Mouse (Mus musculus) megakaryocyte, embryonic 14.5 days (primary cell): Measurements from ENCODE around the gene Gm16503.

Experiments
- FLI1 ChIP-seq: IDR thresholded peaks from 2 replicates; pipeline ENCODE4 v1.6.1; 2012; ENCODE audit warnings: low read length, inconsistent platforms, mixed read lengths
- GATA1 ChIP-seq: IDR thresholded peaks from 3 replicates; pipeline ENCODE4 v1.6.1; 2012; ENCODE audit warnings: mixed read lengths, low read length, inconsistent platforms, borderline replicate concordance

DNA sequence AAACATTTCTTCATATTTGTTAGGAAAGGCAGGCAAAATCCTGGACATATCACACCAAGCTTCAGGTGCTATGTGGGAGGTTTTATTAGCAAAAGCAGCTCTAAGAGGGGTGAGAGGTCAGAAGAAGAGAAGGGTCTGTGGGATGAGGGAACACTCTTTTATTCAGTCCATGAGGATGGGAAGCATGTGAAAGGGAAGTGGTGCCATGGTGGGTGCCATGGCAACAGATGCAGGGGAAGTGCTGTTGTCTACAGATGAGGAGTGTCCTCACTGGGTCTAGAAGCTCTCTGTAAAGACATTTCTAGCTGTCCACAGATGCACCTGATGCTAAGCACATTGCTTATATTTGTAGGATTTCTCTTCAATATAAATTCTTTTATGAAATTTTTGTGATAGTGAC lies 1.1 kb downstream of the Gm16503 start:
- no peak for TF ChIP-seq GATA1
- no peak for TF ChIP-seq FLI1
